Mouse (Mus musculus) MEL (cell line): ENCODE measurements around the gene Cactin. TPM values are rescaled to one million over a fixed set of nuclear protein-coding genes. Genes with fewer than 3 reads are reported as not detected.

Experiments
- DNase-seq: peaks from one replicate; pipeline ENCODE4 v3.0.0; 2011; ENCODE audit warnings: low read depth, low spot score
- H3K27ac ChIP-seq: 2 replicates; pipeline ENCODE4 v1.5.1; 2012; ENCODE audit warnings: low read depth, mild to moderate bottlenecking, control low read depth, low read length, moderate library complexity; ENCODE audit not compliant: control insufficient read depth
- H3K27me3 ChIP-seq, 2 experiments: fragments of 150-350 bp in 1 of 2; sonication (generic) in 1 of 2; 2 replicates each; pipeline ENCODE4 v1.6.1; 2012; ENCODE audit warnings: low read length in 2 of 2, mild to moderate bottlenecking in 2 of 2, improper control_type of control experiment in 1 of 2, moderate library complexity in 1 of 2; ENCODE audit not compliant: insufficient read depth in 2 of 2, control insufficient read depth in 1 of 2
- H3K36me3 ChIP-seq, 2 experiments: 2 replicates each; pipeline ENCODE4 v1.6.1; 2012 to 2014; ENCODE audit warnings: low read length in 2 of 2, improper control_type of control experiment in 1 of 2, inconsistent platforms in 1 of 2, mild to moderate bottlenecking in 1 of 2; ENCODE audit not compliant: insufficient read depth in 2 of 2, control insufficient read depth in 1 of 2
- H3K4me1 ChIP-seq, 2 experiments: fragments of 150-350 bp in 1 of 2; sonication (generic) in 1 of 2; 2 replicates each; pipeline ENCODE4 v1.6.1; 2012; ENCODE audit warnings: low read length in 2 of 2, improper control_type of control experiment in 1 of 2, mild to moderate bottlenecking in 1 of 2; ENCODE audit not compliant: insufficient read depth in 2 of 2, control insufficient read depth in 1 of 2
- H3K4me3 ChIP-seq, 2 experiments: fragments of 150-350 bp in 1 of 2; sonication (generic) in 1 of 2; 2 replicates each; pipeline ENCODE4 v1.5.1; 2012; ENCODE audit warnings: low read depth in 2 of 2, low read length in 2 of 2, mild to moderate bottlenecking in 2 of 2, moderate library complexity in 2 of 2, control low read depth in 1 of 2, improper control_type of control experiment in 1 of 2; ENCODE audit not compliant: control insufficient read depth in 1 of 2, insufficient read depth in 1 of 2
- H3K79me2 ChIP-seq: 2 replicates; pipeline ENCODE4 v1.6.1; 2012; ENCODE audit warnings: mild to moderate bottlenecking, low read length, moderate library complexity; ENCODE audit not compliant: control insufficient read depth, poor library complexity, insufficient read depth
- H3K9ac ChIP-seq: 2 replicates; pipeline ENCODE4 v1.6.1; 2012; ENCODE audit warnings: low read depth, mild to moderate bottlenecking, control low read depth, low read length, moderate library complexity; ENCODE audit not compliant: control insufficient read depth, poor library complexity, severe bottlenecking
- H3K9me3 ChIP-seq: fragments of 150-350 bp; sonication (generic); replicated peaks from 2 replicates; pipeline ENCODE4 v1.6.1; 2012; ENCODE audit warnings: mild to moderate bottlenecking, low read length, improper control_type of control experiment, moderate library complexity; ENCODE audit not compliant: insufficient read depth
- BHLHE40 ChIP-seq: IDR thresholded peaks from 2 replicates; pipeline ENCODE4 v1.6.1; 2012; ENCODE audit warnings: low read depth, mild to moderate bottlenecking, inconsistent platforms, low read length, improper control_type of control experiment, borderline replicate concordance
- CHD1 ChIP-seq: IDR thresholded peaks from 2 replicates; pipeline ENCODE4 v1.6.1; 2012; ENCODE audit warnings: low read depth, mild to moderate bottlenecking, inconsistent platforms, low read length, improper control_type of control experiment
- CTCF ChIP-seq, 3 experiments: IDR thresholded peaks in 2 of 3; conservative IDR thresholded peaks in 1 of 3; 2 replicates each; pipeline ENCODE4 v1.5.1; 2011 to 2012; ENCODE audit warnings: low read length in 3 of 3, low read depth in 2 of 3, mild to moderate bottlenecking in 2 of 3, improper control_type of control experiment in 1 of 3, inconsistent platforms in 1 of 3, mixed read lengths in 1 of 3, moderate library complexity in 1 of 3; ENCODE audit not compliant: control insufficient read depth in 1 of 3, insufficient read depth in 1 of 3, poor library complexity in 1 of 3, severe bottlenecking in 1 of 3
- E2F4 ChIP-seq: IDR thresholded peaks from 2 replicates; pipeline ENCODE4 v1.6.1; 2011; ENCODE audit warnings: low read depth, low read length, improper control_type of control experiment, borderline replicate concordance
- GATA1 ChIP-seq: IDR thresholded peaks from 2 replicates; pipeline ENCODE4 v1.6.1; 2011; ENCODE audit warnings: low read depth, low read length, improper control_type of control experiment
- HCFC1 ChIP-seq: IDR thresholded peaks from 2 replicates; pipeline ENCODE4 v1.6.1; 2012; ENCODE audit warnings: low read depth, mild to moderate bottlenecking, inconsistent platforms, low read length, improper control_type of control experiment, moderate library complexity
- JUND ChIP-seq: IDR thresholded peaks from 2 replicates; pipeline ENCODE4 v1.6.1; 2011; ENCODE audit warnings: low read depth, mild to moderate bottlenecking, improper control_type of control experiment, low read length
- KAT2A ChIP-seq: conservative IDR thresholded peaks from 2 replicates; pipeline ENCODE4 v1.6.1; 2012; ENCODE audit warnings: low read depth, low read length, improper control_type of control experiment, inconsistent platforms
- MAFK ChIP-seq: IDR thresholded peaks from 2 replicates; pipeline ENCODE4 v1.6.1; 2011; ENCODE audit warnings: low read depth, mild to moderate bottlenecking, low read length, improper control_type of control experiment, borderline replicate concordance
- MAX ChIP-seq: IDR thresholded peaks from 2 replicates; pipeline ENCODE4 v1.6.1; 2011; ENCODE audit warnings: low read length, improper control_type of control experiment
- MAZ ChIP-seq: IDR thresholded peaks from 2 replicates; pipeline ENCODE4 v1.6.1; 2012; ENCODE audit warnings: low read depth, mild to moderate bottlenecking, inconsistent platforms, low read length, improper control_type of control experiment
- MEF2A ChIP-seq: IDR thresholded peaks from 2 replicates; pipeline ENCODE4 v1.6.1; 2014; ENCODE audit warnings: low read depth, mild to moderate bottlenecking, inconsistent platforms, low read length, improper control_type of control experiment; ENCODE audit not compliant: poor library complexity, insufficient replicate concordance, severe bottlenecking; ENCODE audit errors: extremely low read depth
- MYB ChIP-seq: IDR thresholded peaks from 2 replicates; pipeline ENCODE4 v1.6.1; 2011; ENCODE audit warnings: mild to moderate bottlenecking, low read depth, low read length, improper control_type of control experiment
- MYC ChIP-seq: IDR thresholded peaks from 2 replicates; pipeline ENCODE4 v1.6.1; 2011; ENCODE audit warnings: low read depth, mild to moderate bottlenecking, low read length, improper control_type of control experiment, moderate library complexity
- NELFE ChIP-seq: IDR thresholded peaks from 2 replicates; pipeline ENCODE4 v1.6.1; 2011; ENCODE audit warnings: low read depth, low read length, improper control_type of control experiment
- NRF1 ChIP-seq: IDR thresholded peaks from 2 replicates; pipeline ENCODE4 v1.6.1; 2014; ENCODE audit warnings: low read depth, mild to moderate bottlenecking, inconsistent platforms, low read length, improper control_type of control experiment, moderate library complexity; ENCODE audit not compliant: poor library complexity, insufficient read depth, severe bottlenecking
- RAD21 ChIP-seq: IDR thresholded peaks from 2 replicates; pipeline ENCODE4 v1.6.1; 2011; ENCODE audit warnings: mild to moderate bottlenecking, low read depth, low read length, improper control_type of control experiment
- RCOR1 ChIP-seq: IDR thresholded peaks from 2 replicates; pipeline ENCODE4 v1.6.1; 2012; ENCODE audit warnings: low read depth, mild to moderate bottlenecking, inconsistent platforms, low read length, improper control_type of control experiment
- SIN3A ChIP-seq: IDR thresholded peaks from 2 replicates; pipeline ENCODE4 v1.6.1; 2012; ENCODE audit warnings: low read length, improper control_type of control experiment, inconsistent platforms
- SMC3 ChIP-seq: IDR thresholded peaks from 2 replicates; pipeline ENCODE4 v1.6.1; 2011; ENCODE audit warnings: low read depth, low read length, improper control_type of control experiment
- TAL1 ChIP-seq: IDR thresholded peaks from 2 replicates; pipeline ENCODE4 v1.6.1; 2012; ENCODE audit warnings: mild to moderate bottlenecking, inconsistent platforms, low read length, moderate library complexity, mixed read lengths
- TBP ChIP-seq: IDR thresholded peaks from 2 replicates; pipeline ENCODE4 v1.8.0; 2011; ENCODE audit warnings: low read depth, low read length, improper control_type of control experiment
- TCF12 ChIP-seq: IDR thresholded peaks from 2 replicates; pipeline ENCODE4 v1.6.1; 2014; ENCODE audit warnings: low read depth, mild to moderate bottlenecking, inconsistent platforms, low read length, improper control_type of control experiment, moderate library complexity
- ZC3H11A ChIP-seq: IDR thresholded peaks from 2 replicates; pipeline ENCODE4 v1.6.1; 2012; ENCODE audit warnings: low read depth, mild to moderate bottlenecking, inconsistent platforms, low read length, improper control_type of control experiment
- ZKSCAN1 ChIP-seq: IDR thresholded peaks from 2 replicates; pipeline ENCODE4 v1.6.1; 2012; ENCODE audit warnings: low read depth, mild to moderate bottlenecking, inconsistent platforms, low read length, improper control_type of control experiment, moderate library complexity
- ZNF384 ChIP-seq: IDR thresholded peaks from 2 replicates; pipeline ENCODE4 v1.6.1; 2012; ENCODE audit warnings: low read depth, mild to moderate bottlenecking, inconsistent platforms, low read length, improper control_type of control experiment
- polyA plus RNA-seq, 2 experiments: library from polyadenylated mRNA; stranded (reverse) in 1 of 2; unstranded in 1 of 2; fragments of >175 nt in 1 of 2; fragments of >200 nt in 1 of 2; gene quantifications; 2 replicates each; pipeline versions ENCODE4 v1.2.1 to v1.2.4; 2012; ENCODE audit warnings: low replicate concordance in 2 of 2, low read depth in 1 of 2; ENCODE audit not compliant: insufficient read length in 2 of 2, insufficient read depth in 1 of 2, missing spikeins in 1 of 2
- total RNA-seq: library from RNA; depleted of rRNA; stranded (reverse); fragments of 300-350 nt; gene quantifications from 2 replicates; pipeline ENCODE4 v1.2.3, GENCODE M21; 2012

The Cactin gene
- total and polyA plus RNA-seq, 3 experiments: 47.6 to 66.8 TPM; not detected in 1

GRCm38 (mm10) chr10:81287513-81288157 lies 33.3 kb upstream of the Cactin start:
- Histone ChIP-seq H3K9ac (no peak overlapping the region), H3K4me3 (no peak overlapping the region), H3K27me3 (no peaks in the 10 kb centered on the region), H3K79me2 (no peaks in the 10 kb centered on the region), H3K9me3 (no peaks in the 10 kb centered on the region), H3K27ac (no peak overlapping the region), H3K36me3 (peaks cover 0 to 16% of the 10 kb centered on the region in 2 experiments; a peak in 2 of 4 replicates), H3K4me1 (peaks cover 9 to 21% of the 10 kb centered on the region in 2 experiments)
- DNase-seq: peak; percentile 83
- TF ChIP-seq CTCF (IDR thresholded peaks at IDR 0.05 in 2 of 3, conservative IDR thresholded peaks at IDR 0.05 in 1 of 3; ENCODE audit: control insufficient read depth in 1 of 3, insufficient read depth in 1 of 3, low read depth in 2 of 3, low read length in 3 of 3, poor library complexity in 1 of 3, severe bottlenecking in 1 of 3) (peak; percentile 86 to 100 (median 87)), GATA1 (no peak), BHLHE40 (no peak; the same call in 1 of the 2 replicates), SMC3 (peak; percentile 57), MYC (no peak), ZKSCAN1 (no peak), HCFC1 (no peak), KAT2A (no peak), TAL1 (peak; percentile 25; the same call in 1 of the 2 replicates), MAX (no peak), JUND (no peak), MAZ (no peak), SIN3A (no peak; the same call in 1 of the 2 replicates), RCOR1 (peak; percentile 38; the same call in 1 of the 2 replicates), E2F4 (no peak), RAD21 (peak; percentile 54), NRF1 (peak; percentile 47; the same call in 1 of the 2 replicates), ZC3H11A (peak; percentile 14; the same call in 1 of the 2 replicates), MAFK (no peak), TCF12 (no peak)

- Histone ChIP-seq H3K36me3 (peaks cover 0 to 16% of the 10 kb centered on the region in 2 experiments; a peak in 2 of 4 replicates), H3K9ac (no peak overlapping the region), H3K9me3 (no peaks in the 10 kb centered on the region), H3K4me1 (peaks cover 9 to 21% of the 10 kb centered on the region in 2 experiments), H3K4me3 (no peak overlapping the region), H3K79me2 (peaks cover 5% of the 10 kb centered on the region), H3K27me3 (no peaks in the 10 kb centered on the region), H3K27ac (no peak overlapping the region)
- peak; percentile 65 for DNase-seq
- TF ChIP-seq HCFC1 (no peak), CHD1 (no peak), ZC3H11A (no peak), MEF2A (no peak), MYB (no peak), ZNF384 (no peak), RAD21 (peak; percentile 11), SMC3 (peak; percentile 14; the same call in 1 of the 2 replicates), ZKSCAN1 (no peak), TAL1 (no peak), NELFE (no peak), CTCF (IDR thresholded peaks at IDR 0.05 in 2 of 3, conservative IDR thresholded peaks at IDR 0.05 in 1 of 3; ENCODE audit: control insufficient read depth in 1 of 3, insufficient read depth in 1 of 3, low read depth in 2 of 3, low read length in 3 of 3, poor library complexity in 1 of 3, severe bottlenecking in 1 of 3) (peak; percentile 63 to 83 (median 65)), TBP (no peak), MYC (no peak), RCOR1 (no peak), MAX (peak; percentile 22; the same call in 1 of the 2 replicates), MAZ (no peak), KAT2A (no peak)
Observed at GRCm38 (mm10) chr10:81288601-81289000, 32.3 kb upstream of the Cactin start.
